Mouse (Mus musculus): ENCODE data around the gene Fam126a.
"Not testable (repeated sequence)": the region's sequence is repeated elsewhere in the genome, so short reads cannot be mapped to it uniquely, and the experiment has no call there.

The Fam126a gene

DNA sequence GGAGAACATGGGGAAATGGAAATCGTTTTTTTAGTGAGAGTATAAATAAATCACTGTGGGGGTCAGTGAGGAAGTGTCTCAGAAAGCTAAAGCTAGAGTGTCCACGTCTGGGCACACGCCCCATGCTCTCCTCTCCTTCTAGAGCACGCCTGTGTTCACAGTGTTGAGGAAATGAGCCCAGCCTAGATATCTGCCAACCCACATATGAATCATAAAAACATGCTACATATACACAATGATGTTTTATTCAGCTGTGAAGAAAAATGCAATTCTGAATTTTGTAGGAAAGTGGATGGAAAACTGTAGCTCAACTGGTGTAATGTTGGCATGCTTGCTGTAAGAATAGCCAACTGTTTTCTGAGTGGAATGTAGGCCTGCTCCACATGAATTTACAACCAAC, 130.3 kb downstream of the Fam126a start:
- DNase-seq (ENCODE audit: low spot score) = no peak

DNA sequence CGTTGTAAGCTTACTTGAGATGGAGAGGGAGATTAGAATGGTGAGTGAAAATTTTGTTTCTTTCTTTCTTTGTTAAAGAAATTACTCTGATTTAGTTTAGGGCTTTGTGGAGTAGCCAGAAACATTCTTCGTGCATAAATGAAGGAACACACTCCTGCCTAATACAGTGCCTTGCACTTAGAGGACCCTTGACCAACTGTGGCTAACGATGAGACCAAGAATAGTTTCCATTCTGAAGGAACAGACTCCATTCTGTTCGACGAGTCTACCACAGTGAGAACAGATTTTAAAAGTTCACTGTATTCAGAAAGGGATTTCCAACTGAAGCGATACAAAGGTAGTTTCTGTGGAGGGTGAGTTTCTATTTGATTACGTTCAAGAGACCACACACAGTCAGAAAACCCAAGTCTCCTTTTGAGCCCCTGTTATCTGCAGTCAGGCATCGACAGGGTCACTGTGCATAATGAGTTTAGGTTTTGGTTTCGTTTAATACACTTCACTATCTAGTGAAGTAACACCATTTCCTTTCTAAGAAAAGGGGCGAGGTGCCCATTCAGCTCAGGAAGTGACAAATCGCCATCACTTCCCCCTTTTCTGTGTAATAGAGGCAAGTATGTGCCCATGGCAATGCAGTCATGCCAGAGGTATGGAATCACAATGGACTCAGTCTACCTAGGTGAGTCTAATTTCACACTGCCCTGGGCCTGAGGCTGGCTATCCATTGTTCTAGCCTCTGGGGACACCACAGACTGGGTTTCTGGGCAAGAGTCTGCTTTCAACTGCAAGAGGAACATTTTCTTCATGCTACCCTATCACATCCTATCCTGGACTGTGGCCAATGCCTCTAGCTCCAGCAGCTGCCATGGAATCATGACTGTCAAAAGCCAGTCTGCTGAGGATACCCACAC, 136.4 kb downstream of the Fam126a start:
- no peak for DNase-seq (ENCODE audit: low spot score)

DNA sequence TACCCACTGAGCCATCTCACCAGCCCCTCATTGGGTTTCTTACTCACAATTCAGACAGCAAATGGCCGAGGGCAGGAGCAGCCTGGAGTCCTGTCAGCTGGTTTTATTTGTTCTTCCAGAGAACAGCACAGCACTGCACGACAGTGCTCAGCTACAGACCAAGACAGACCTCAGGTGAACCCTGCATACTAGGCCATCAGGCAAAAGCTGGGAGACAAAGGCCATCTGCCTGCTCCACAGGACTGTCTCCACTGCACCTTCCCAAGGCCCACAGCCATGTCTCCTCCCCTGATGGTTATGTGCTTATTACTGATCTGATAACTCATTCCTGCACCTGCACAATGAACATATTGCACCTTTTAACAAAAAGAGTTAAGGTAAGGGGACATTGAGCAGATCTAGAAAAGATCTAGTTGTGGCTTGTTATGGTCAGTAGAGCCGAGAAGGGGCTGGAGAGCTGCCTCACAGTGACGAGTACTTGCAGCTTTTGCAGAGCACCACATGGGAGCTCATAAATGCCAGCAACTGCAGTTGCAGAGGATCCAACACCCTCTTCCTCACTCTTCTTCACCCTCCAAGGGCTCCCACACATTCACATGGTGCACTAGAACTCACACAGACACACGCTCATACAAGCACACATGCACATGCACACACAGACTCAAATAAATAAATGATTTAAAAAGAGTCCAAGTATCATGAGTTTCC, 137.2 kb downstream of the Fam126a start:
- no peak for DNase-seq (ENCODE audit: low spot score)

DNA sequence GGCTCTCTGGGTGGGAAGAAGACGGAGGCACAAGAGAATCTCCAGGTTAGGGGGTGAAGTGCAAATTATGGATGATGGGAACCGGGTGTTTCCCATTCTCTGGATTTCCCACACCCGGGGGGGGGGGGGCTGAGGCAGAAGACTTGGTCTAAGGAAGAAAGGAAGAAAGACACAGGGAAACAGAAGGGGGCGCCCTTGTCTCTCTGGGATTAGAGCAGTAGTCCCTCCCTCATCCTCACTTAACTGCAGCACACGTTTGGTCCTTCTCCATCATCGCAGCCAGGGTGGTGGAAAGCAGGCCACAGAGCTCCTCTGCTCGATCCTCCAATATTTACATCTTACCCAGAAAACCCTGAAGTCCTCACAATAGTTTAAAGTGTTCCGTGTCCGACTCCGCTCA, 139.8 kb downstream of the Fam126a start:
- DNase-seq (ENCODE audit: low spot score) = peak; percentile 60

DNA sequence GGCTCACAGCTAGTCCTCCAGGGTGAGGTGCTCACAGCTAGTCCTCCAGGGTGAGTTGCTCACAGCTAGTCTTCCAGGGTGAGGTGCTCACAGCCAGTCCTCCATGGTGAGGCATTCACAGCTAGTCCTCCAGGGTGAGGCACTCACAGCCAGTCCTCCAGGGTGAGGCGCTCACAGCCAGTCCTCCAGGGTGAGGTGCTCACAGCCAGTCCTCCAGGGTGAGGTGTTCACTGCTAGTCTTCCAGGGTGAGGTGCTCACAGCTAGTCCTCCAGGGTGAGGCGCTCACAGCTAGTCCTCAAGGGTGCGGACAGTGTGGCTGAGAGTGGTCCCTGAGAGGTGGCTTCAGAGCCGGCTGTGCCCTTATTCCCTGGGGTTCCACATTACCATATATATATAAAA, 141.0 kb downstream of the Fam126a start:
- DNase-seq (ENCODE audit: low spot score) = no peak

DNA sequence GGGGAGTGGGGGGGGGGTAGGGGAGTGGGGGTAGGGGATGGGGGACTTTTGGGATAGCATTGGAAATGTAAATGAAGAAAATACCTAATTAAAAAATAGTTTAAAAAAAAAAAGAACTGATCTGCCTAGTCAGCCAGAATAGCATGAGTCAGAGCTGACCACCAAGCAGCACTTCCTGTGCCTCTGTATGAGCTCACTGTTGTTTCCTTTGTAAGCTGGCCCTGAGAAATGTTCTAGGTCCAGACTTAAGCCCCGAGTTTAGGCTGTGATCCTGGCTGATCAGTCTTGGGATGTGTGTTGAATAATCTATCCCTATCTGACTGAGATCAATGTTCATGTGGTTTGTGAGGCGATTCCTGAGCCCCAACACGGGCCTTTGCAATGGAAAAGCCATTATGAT, 143.4 kb downstream of the Fam126a start:
- no peak for DNase-seq (ENCODE audit: low spot score)

DNA sequence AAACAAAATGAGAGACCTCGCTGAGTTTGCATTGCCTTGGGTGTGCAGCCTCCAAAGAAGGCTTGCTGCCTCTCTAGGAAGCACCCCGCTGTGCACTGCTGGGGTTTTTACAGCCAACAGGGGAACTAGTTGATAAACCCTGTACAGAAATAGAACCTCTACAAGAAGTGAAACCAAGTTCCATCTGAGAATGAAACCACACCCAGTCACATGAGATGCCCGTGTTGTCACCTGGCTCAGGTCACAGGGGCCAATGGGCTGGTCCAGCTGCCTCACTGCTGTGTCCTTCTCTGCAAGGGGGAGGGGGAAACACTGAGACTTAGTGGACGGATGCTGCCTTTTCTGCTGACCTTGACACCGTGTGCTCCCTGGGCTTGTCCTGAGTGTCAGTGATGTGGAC, 156.0 kb downstream of the Fam126a start:
- DNase-seq (ENCODE audit: low spot score) = no peak

DNA sequence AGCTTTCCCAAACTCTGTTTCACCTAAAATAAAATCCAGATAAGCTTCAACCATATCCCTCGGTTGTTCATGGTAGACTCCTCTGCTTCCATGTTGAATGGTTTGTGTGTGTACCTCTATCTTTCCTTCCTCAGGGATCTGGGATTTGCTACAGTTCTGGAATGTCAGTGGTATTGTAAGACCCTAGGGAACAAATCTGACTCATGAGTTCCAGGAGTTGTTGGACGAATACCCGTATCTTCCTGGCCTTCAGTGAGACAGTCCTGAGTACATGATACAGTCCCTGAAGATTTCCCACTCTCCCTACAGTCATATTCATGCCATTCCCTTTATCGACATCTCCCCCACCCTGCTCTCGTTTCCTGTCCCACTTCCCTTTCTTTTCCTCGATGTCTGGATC, 157.9 kb downstream of the Fam126a start:
- DNase-seq (ENCODE audit: low spot score) = no peak

DNA sequence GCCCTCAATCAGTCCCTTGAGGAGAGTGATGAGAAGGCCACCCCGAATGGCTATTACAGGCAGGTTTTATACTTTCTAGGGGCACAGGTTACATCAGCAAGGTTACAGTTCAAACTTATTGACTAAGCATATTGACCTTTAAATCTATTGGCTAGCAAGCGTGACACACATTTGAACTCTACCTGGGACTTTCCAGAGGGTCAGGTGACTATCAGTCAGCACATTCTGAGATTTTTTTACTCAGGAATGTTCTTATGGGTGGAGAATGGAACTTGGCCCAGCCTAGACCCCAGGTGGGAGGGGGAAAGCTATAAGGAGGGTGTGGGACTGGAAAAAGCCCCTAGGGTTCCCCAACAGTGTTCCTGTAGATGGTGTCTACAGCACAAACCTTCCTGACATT, 159.2 kb downstream of the Fam126a start:
- DNase-seq (ENCODE audit: low spot score) = not testable (repeated sequence)

DNA sequence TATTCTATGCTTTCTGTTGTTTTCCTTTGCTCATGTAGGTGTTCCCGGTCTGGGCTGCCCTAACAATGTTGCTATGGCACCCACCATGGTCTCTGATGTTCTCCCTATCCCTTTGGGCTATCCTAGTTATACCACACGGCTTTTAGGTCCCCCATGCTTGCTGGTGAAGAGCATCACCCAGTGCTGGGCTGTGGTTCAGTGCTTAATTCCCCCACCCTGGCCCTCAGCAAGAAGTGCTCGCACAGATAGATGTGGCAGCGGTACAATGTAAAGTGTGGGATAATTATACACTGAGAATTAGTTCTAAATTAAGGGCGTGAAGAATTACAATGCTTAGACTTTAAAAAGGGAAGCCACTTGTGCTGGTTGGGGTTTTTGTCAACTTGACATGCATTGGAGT, 164.5 kb downstream of the Fam126a start:
- no peak for DNase-seq (ENCODE audit: low spot score)

All from adipocyte (in vitro differentiated cells).